Mouse (Mus musculus) forebrain, postnatal 0 days (tissue): Measurements from ENCODE around the gene Lactbl1. TPM values are rescaled to one million over a fixed set of nuclear protein-coding genes. Genes with fewer than 3 reads are reported as not detected.

ENCODE experiments used
- ATAC-seq: fragments of 200-750 bp; cut with Nextera tagmentation; 2 replicates; pipeline ENCODE4 v1.8.0; 2017; ENCODE audit warnings: mild to moderate bottlenecking, moderate library complexity
- DNase-seq: peaks from one replicate; pipeline ENCODE4 v3.0.0-alpha.2; 2015
- H3K27ac ChIP-seq: fragments of 300-500 bp; sonication (generic); 2 replicates; pipeline ENCODE4 v1.5.1; 2014; ENCODE audit warnings: low read depth, mild to moderate bottlenecking, antibody characterized with exemption, low read length, moderate library complexity, mixed read lengths
- H3K27me3 ChIP-seq: fragments of 300-500 bp; sonication (generic); 2 replicates; pipeline ENCODE4 v1.6.1; 2014; ENCODE audit warnings: mild to moderate bottlenecking, low read length, mixed read lengths; ENCODE audit not compliant: insufficient read depth
- H3K36me3 ChIP-seq: fragments of 300-500 bp; sonication (generic); 2 replicates; pipeline ENCODE4 v1.6.1; 2014; ENCODE audit warnings: mild to moderate bottlenecking, moderate library complexity; ENCODE audit not compliant: insufficient read depth
- H3K4me1 ChIP-seq: fragments of 300-500 bp; sonication (generic); 2 replicates; pipeline ENCODE4 v1.6.1; 2014; ENCODE audit warnings: antibody characterized with exemption; ENCODE audit not compliant: insufficient read depth
- H3K4me2 ChIP-seq: fragments of 300-500 bp; sonication (generic); 2 replicates; pipeline ENCODE4 v1.6.1; 2014; ENCODE audit warnings: low read depth, mild to moderate bottlenecking, moderate library complexity
- H3K4me3 ChIP-seq: fragments of 300-500 bp; sonication (generic); 2 replicates; pipeline ENCODE4 v1.5.1; 2014; ENCODE audit warnings: low read depth, low read length, mixed read lengths
- H3K9ac ChIP-seq: fragments of 300-500 bp; sonication (generic); 2 replicates; pipeline ENCODE4 v1.6.1; 2014; ENCODE audit warnings: mild to moderate bottlenecking
- H3K9me3 ChIP-seq: fragments of 300-500 bp; sonication (generic); 2 replicates; pipeline ENCODE4 v1.6.1; 2016; ENCODE audit warnings: low read length
- CTCF ChIP-seq: sonication (generic); IDR thresholded peaks from 2 replicates; pipeline ENCODE4 v1.5.1; 2016; ENCODE audit warnings: antibody characterized with exemption, control low read depth, low read depth
- WGBS: fragments of 180-500 bp; shearing (Covaris S2); extraction: QIAGEN DNeasy Blood & Tissue Kit; methylation state at CpG from one replicate; pipeline ENCODE4 v1.1.7; 2014; 5-methylcytosine and 5-hydroxymethylcytosine counted together
- polyA plus RNA-seq: library from polyadenylated mRNA; unstranded; fragments of >200 nt; fragmentation: Nextera tagmentation; extraction: Ambion mirVana; gene quantifications from 2 replicates; pipeline ENCODE4 v1.2.1, GENCODE M21; 2015
- total RNA-seq: library from RNA; depleted of rRNA; stranded (reverse); fragments of >200 nt; gene quantifications from 2 replicates; pipeline ENCODE4 v1.2.3, GENCODE M21; 2014

The Lactbl1 gene
- total and polyA plus RNA-seq, 2 experiments from 2014 or later = 0.05 to 0.24 TPM

- Histone ChIP-seq H3K27ac (no peak overlapping the region), H3K27me3 (no peaks in the 10 kb centered on the region), H3K4me1 (peaks cover 6% of the 10 kb centered on the region; the same call in 1 of the 2 replicates), H3K4me2 (no peak overlapping the region), H3K4me3 (no peak overlapping the region), H3K36me3 (peaks cover 7% of the 10 kb centered on the region; the same call in 1 of the 2 replicates), H3K9me3 (no peaks in the 10 kb centered on the region), H3K9ac (no peak overlapping the region)
- DNase-seq (no peak), ATAC-seq (no peak)
- no peak for TF ChIP-seq CTCF
- WGBS = 37% methylated on average over 13 of the region's 13 CpGs
Measured at GRCm38 (mm10) chr4:136649480-136650196, 27.2 kb downstream of the Lactbl1 start.

- Histone ChIP-seq H3K27ac (no peak overlapping the region), H3K27me3 (no peaks in the 10 kb centered on the region), H3K4me3 (no peak overlapping the region), H3K9me3 (no peaks in the 10 kb centered on the region), H3K4me1 (peaks cover 6% of the 10 kb centered on the region; the same call in 1 of the 2 replicates), H3K9ac (no peak overlapping the region), H3K4me2 (no peak overlapping the region), H3K36me3 (peaks cover 13% of the 10 kb centered on the region; the same call in 1 of the 2 replicates)
- ATAC-seq (no peak), DNase-seq (no peak)
- TF ChIP-seq CTCF = no peak
- 82% methylated on average over 8 of the region's 8 CpGs for WGBS
Measured at GRCm38 (mm10) chr4:136650261-136650660, 27.8 kb downstream of the Lactbl1 start.

DNA sequence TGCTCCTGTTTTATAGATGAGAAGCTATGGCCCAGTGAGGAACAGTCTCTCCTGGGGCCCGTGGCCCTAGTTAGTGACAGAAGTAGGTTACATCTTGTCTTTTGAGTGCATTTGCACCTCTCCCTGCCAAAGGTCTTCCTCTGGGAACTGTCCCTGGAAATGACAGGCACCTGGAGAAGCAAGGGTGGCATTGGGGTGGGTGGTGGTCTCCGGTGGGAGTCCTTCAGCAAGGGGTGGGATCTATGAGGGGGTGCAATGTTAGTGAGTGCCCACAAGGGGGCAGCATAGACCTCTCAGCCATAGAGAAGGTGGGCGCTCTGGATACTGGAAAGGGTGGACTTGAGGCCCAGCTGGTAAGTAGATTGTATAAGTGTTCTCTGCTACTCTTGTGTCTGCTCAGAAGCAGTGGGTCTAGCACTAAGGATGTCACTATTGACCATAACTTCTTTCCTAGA, 29.0 kb downstream of the Lactbl1 start:
- WGBS = 60% methylated on average over 3 of the region's 3 CpGs
- Histone ChIP-seq H3K4me1 (peaks cover 6% of the 10 kb centered on the region; the same call in 1 of the 2 replicates), H3K9ac (no peak overlapping the region), H3K9me3 (no peaks in the 10 kb centered on the region), H3K27ac (peak overlapping the region; percentile 79; the same call in 1 of the 2 replicates), H3K36me3 (peaks cover 24% of the 10 kb centered on the region), H3K27me3 (no peaks in the 10 kb centered on the region), H3K4me3 (no peak overlapping the region), H3K4me2 (no peak overlapping the region)
- ATAC-seq (peak; percentile 58), DNase-seq (peak; percentile 81)
- peak; percentile 93 for TF ChIP-seq CTCF

DNA sequence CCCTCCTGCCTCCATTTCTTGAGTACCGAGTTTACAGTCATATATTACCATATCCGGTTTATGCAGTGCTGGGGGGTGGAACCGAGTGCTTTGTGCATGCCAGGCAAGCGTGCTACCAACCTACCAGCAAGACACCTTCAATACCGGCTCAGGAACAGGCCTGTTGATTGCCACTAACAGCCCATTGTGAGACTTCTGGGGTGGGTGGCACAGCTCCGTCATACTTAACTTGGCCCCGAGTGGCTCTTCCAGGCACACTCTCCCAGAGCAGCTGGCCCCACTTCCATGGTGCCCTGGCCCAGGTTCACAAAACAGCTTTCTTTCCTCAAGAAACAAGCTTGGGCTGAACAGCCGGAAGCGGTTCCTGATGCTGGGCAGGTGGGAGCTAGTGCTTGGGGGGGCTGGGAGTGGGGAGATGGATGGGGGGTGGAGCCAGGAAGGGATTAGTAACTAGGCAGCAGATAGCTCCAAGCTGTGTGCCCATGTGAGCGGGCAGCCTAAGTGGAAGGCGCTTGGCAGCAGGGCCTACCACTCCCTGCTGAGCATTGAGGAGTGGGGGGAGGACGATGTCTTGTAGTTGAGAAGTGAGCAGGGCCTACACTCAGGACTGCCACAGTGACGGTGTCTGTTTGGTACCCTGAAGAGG, 29.6 kb downstream of the Lactbl1 start:
- ATAC-seq (peak; percentile 78), DNase-seq (peak; percentile 77)
- Histone ChIP-seq H3K27me3 (no peaks in the 10 kb centered on the region), H3K4me3 (no peak overlapping the region), H3K9me3 (no peaks in the 10 kb centered on the region), H3K27ac (peak overlapping the region; percentile 79), H3K4me2 (no peak overlapping the region), H3K9ac (no peak overlapping the region), H3K36me3 (peaks cover 29% of the 10 kb centered on the region), H3K4me1 (peaks cover 6% of the 10 kb centered on the region; the same call in 1 of the 2 replicates)
- TF ChIP-seq CTCF = no peak
- WGBS = 32% methylated on average over 13 of the region's 13 CpGs

GRCm38 (mm10) chr4:136652528-136652910, 30.1 kb downstream of the Lactbl1 start:
- no peaks in the 10 kb centered on the region for H3K27me3 ChIP-seq
- H3K9me3 ChIP-seq = no peaks in the 10 kb centered on the region
- no peak overlapping the region for H3K4me3 ChIP-seq
- WGBS = 52% methylated on average over 11 of the region's 11 CpGs
- H3K9ac ChIP-seq = peak overlapping the region; percentile 18; the same call in 1 of the 2 replicates
- no peak for DNase-seq
- TF ChIP-seq CTCF = no peak
- H3K27ac ChIP-seq = peak overlapping the region; percentile 79
- peaks cover 34% of the 10 kb centered on the region for H3K36me3 ChIP-seq
- no peak overlapping the region for H3K4me2 ChIP-seq
- H3K4me1 ChIP-seq = peaks cover 6% of the 10 kb centered on the region; the same call in 1 of the 2 replicates
- ATAC-seq = peak; percentile 23

GRCm38 (mm10) chr4:136653019-136653418, 30.6 kb downstream of the Lactbl1 start:
- peaks cover 38% of the 10 kb centered on the region for H3K36me3 ChIP-seq
- no peak for ATAC-seq
- DNase-seq = no peak
- TF ChIP-seq CTCF = no peak
- no peak overlapping the region for H3K4me2 ChIP-seq
- H3K4me3 ChIP-seq = no peak overlapping the region
- no peaks in the 10 kb centered on the region for H3K9me3 ChIP-seq
- WGBS = 60% methylated on average over 6 of the region's 6 CpGs
- peak overlapping the region; percentile 79 for H3K27ac ChIP-seq
- peaks cover 6% of the 10 kb centered on the region; the same call in 1 of the 2 replicates for H3K4me1 ChIP-seq
- H3K27me3 ChIP-seq = no peaks in the 10 kb centered on the region
- H3K9ac ChIP-seq = peak overlapping the region; percentile 18; the same call in 1 of the 2 replicates
